Mouse (Mus musculus) stomach, postnatal 0 days (tissue): ENCODE measurements around the gene Spata32. TPM values are rescaled to one million over a fixed set of nuclear protein-coding genes. Genes with fewer than 3 reads are reported as not detected.

ENCODE experiments used
- ATAC-seq: fragments of 200-750 bp; cut with Nextera tagmentation; 2 replicates; pipeline ENCODE4 v1.8.0; 2017; ENCODE audit not compliant: low FRiP score, low TSS enrichment
- DNase-seq: peaks from one replicate; pipeline ENCODE4 v3.0.0-alpha.2; 2016; ENCODE audit warnings: low spot score
- H3K27ac ChIP-seq: fragments of 300-500 bp; sonication (generic); replicated peaks from 2 replicates; pipeline ENCODE4 v1.5.1; 2014; ENCODE audit warnings: mild to moderate bottlenecking, control low read depth
- H3K27me3 ChIP-seq: fragments of 300-500 bp; sonication (generic); 2 replicates; pipeline ENCODE4 v1.6.1; 2014; ENCODE audit warnings: low read length; ENCODE audit not compliant: control insufficient read depth, insufficient read depth
- H3K36me3 ChIP-seq: fragments of 300-500 bp; sonication (generic); 2 replicates; pipeline ENCODE4 v1.6.1; 2014; ENCODE audit warnings: low read length, mixed read lengths; ENCODE audit not compliant: control insufficient read depth, insufficient read depth
- H3K4me1 ChIP-seq: fragments of 300-500 bp; sonication (generic); replicated peaks from 2 replicates; pipeline ENCODE4 v1.6.1; 2014; ENCODE audit warnings: antibody characterized with exemption; ENCODE audit not compliant: control insufficient read depth, insufficient read depth
- H3K4me2 ChIP-seq: fragments of 300-500 bp; sonication (generic); replicated peaks from 2 replicates; pipeline ENCODE4 v1.6.1; 2014; ENCODE audit warnings: low read depth, mild to moderate bottlenecking, control low read depth, moderate library complexity
- H3K4me3 ChIP-seq: fragments of 300-500 bp; sonication (generic); 2 replicates; pipeline ENCODE4 v1.5.1; 2014; ENCODE audit warnings: low read depth, low read length, control low read depth
- H3K9ac ChIP-seq: fragments of 300-500 bp; sonication (generic); 2 replicates; pipeline ENCODE4 v1.6.1; 2014; ENCODE audit warnings: mild to moderate bottlenecking, low read length, control low read depth, mixed read lengths
- H3K9me3 ChIP-seq: fragments of 300-500 bp; sonication (generic); 2 replicates; pipeline ENCODE4 v1.6.1; 2016; ENCODE audit warnings: low read length; ENCODE audit not compliant: control insufficient read depth
- CTCF ChIP-seq: IDR thresholded peaks from 2 replicates; pipeline ENCODE4 v1.5.1; 2016; ENCODE audit warnings: antibody characterized with exemption, low read depth, mild to moderate bottlenecking, moderate library complexity
- EP300 ChIP-seq: optimal IDR thresholded peaks from 2 replicates; pipeline ENCODE3; 2016; ENCODE audit warnings: antibody characterized with exemption
- WGBS: fragments of 180-500 bp; shearing (Covaris S2); extraction: QIAGEN DNeasy Blood & Tissue Kit; methylation state at CpG from one replicate; pipeline ENCODE4 v1.1.7; 2014; 5-methylcytosine and 5-hydroxymethylcytosine counted together
- polyA plus RNA-seq: library from polyadenylated mRNA; unstranded; fragments of >200 nt; fragmentation: Nextera tagmentation; extraction: Ambion mirVana; gene quantifications from 2 replicates; pipeline ENCODE4 v1.2.1, GENCODE M21; 2015

The Spata32 gene
- polyA plus RNA-seq, 1 experiment from 2014 or later = not detected

DNA sequence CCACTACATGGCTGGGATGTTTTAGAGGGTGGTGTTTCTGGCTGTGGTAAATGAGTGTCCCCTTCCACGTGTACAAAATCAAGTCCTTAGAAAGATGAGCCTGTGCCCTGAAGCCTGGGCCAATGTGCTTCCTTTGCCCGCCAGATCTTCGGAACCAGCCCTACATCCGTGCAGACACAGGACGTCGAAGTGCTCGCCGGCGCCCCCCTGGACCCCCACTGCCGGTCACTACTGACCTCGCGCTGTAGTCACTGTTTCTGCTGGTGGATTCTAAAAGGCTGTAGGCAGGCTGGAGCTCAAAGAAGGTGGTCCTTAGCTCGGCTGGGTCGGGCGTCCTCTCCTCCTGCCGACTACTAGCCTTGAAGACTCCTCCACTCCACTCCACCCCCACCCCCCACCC lies 19.9 kb downstream of the Spata32 start:
- Histone ChIP-seq H3K4me1 (0 out of 2 replicates have a peak, but pooled peaks cover 2% of the 10 kb centered on the region), H3K27ac (no peak overlapping the region), H3K9ac (no peak overlapping the region), H3K4me2 (peak overlapping the region; percentile 92), H3K27me3 (no peaks in the 10 kb centered on the region), H3K36me3 (no peaks in the 10 kb centered on the region), H3K9me3 (no peaks in the 10 kb centered on the region), H3K4me3 (peak overlapping the region; percentile 50; the same call in 1 of the 2 replicates)
- ATAC-seq = no peak
- DNase-seq = no peak
- 4% methylated on average over 16 of the region's 16 CpGs for WGBS
- no peak for TF ChIP-seq CTCF
- TF ChIP-seq EP300 = no peak

DNA sequence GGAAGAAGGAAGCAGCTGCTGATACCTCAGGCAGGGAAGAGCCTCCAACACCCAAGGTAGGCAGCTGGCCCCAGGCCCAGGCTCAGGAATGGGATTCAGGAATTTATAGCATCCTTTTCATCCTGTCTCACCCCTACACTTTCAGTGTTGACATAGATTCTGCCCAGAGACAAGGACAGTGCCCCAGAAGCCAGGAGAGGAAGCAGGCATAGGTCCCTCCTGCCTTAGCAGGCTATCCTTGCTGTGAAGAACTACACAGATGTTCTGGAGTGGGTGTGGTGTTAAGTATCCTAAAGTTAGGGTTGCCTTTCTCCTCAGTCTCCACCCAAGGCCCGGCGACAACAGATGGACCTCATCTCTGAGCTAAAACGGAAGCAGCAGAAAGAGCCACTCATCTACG lies 20.9 kb downstream of the Spata32 start:
- Histone ChIP-seq H3K4me3 (no peak overlapping the region), H3K9me3 (no peaks in the 10 kb centered on the region), H3K27ac (no peak overlapping the region), H3K9ac (no peak overlapping the region), H3K4me1 (0 out of 2 replicates have a peak, but pooled peaks cover 2% of the 10 kb centered on the region), H3K36me3 (no peaks in the 10 kb centered on the region), H3K27me3 (peaks cover 3% of the 10 kb centered on the region; the same call in 1 of the 2 replicates), H3K4me2 (no peak overlapping the region)
- DNase-seq = no peak
- TF ChIP-seq CTCF = no peak
- no peak for TF ChIP-seq EP300
- WGBS = 78% methylated on average over 4 of the region's 4 CpGs
- ATAC-seq = no peak

DNA sequence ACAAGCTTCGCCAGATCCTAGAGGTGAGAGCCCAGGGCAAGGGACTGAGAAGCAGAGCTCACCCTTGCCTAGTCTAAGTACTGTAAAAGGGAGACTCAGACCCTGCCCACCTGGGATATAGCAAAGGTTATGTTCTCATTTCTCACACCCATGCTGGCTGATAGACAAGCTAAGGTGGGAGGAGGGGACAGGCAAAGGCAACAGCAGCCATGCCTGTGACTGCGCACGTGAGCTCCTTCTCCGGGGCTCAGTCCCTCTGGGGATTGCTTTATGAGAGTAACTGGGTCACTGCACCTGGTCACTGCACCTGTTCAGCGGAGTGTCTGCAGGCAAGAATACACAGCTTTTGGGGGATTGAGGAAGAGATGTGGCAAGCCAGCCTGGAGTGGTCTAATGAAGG lies 22.6 kb downstream of the Spata32 start:
- DNase-seq = no peak
- Histone ChIP-seq H3K36me3 (no peaks in the 10 kb centered on the region), H3K27ac (no peak overlapping the region), H3K4me3 (no peak overlapping the region), H3K9ac (no peak overlapping the region), H3K4me1 (0 out of 2 replicates have a peak, but pooled peaks cover 2% of the 10 kb centered on the region), H3K9me3 (no peaks in the 10 kb centered on the region), H3K27me3 (peaks cover 7% of the 10 kb centered on the region; the same call in 1 of the 2 replicates), H3K4me2 (no peak overlapping the region)
- 79% methylated on average over 5 of the region's 5 CpGs for WGBS
- ATAC-seq = no peak
- TF ChIP-seq CTCF (no peak), EP300 (no peak)

DNA sequence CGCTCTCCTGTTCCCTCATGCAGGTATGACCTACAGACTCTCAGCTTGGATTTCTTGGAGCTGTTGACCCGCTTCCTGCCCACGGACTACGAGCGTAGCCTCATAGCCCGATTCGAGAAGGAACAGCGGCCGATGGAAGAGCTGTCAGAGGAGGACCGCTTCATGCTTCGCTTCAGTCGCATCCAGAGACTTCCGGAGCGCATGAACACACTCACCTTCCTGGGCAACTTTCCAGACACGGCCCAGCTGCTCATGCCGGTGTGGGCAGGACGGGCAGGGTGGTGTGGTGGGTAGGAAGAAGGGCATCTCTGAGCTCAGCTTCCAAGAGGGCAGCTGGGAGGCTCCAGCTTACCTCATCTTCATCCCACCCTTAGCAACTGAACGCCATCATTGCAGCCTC lies 23.0 kb downstream of the Spata32 start:
- WGBS = 71% methylated on average over 18 of the region's 18 CpGs
- no peak for ATAC-seq
- H3K9me3 ChIP-seq = no peaks in the 10 kb centered on the region

DNA sequence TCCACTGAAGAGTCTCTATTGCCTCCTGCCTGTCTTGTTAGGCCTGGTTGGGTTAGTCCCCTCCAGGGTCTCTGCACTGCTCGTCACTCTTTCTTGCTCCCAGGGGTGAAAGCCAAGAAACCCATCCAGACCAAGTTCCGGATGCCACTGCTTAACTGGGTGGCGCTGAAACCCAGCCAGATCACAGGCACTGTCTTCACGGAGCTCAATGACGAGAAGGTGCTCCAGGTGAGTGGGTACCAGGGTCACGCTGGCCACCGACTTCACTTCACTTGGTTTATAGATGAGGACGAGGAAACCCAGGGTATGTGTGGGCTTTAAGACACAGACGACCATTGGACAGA lies 24.4 kb downstream of the Spata32 start:
- Histone ChIP-seq H3K9me3 (no peaks in the 10 kb centered on the region), H3K27ac (no peak overlapping the region), H3K4me3 (no peak overlapping the region), H3K36me3 (no peaks in the 10 kb centered on the region), H3K9ac (no peak overlapping the region), H3K4me1 (no peaks in the 10 kb centered on the region), H3K4me2 (no peak overlapping the region), H3K27me3 (peaks cover 7% of the 10 kb centered on the region; the same call in 1 of the 2 replicates)
- no peak for DNase-seq
- no peak for ATAC-seq
- TF ChIP-seq EP300 (no peak), CTCF (no peak)
- 67% methylated on average over 9 of the region's 9 CpGs for WGBS

More for the DNA sequence above, 23.0 kb downstream of the Spata32 start:
- Histone ChIP-seq H3K4me1 (0 out of 2 replicates have a peak, but pooled peaks cover 2% of the 10 kb centered on the region), H3K4me3 (no peak overlapping the region), H3K36me3 (no peaks in the 10 kb centered on the region), H3K27me3 (peaks cover 7% of the 10 kb centered on the region; the same call in 1 of the 2 replicates), H3K4me2 (no peak overlapping the region), H3K27ac (no peak overlapping the region), H3K9ac (no peak overlapping the region)
- DNase-seq = no peak
- TF ChIP-seq EP300 = no peak
- no peak for TF ChIP-seq CTCF

GRCm38 (mm10) chr11:103192956-103193824 lies 25.0 kb downstream of the Spata32 start:
- Histone ChIP-seq H3K9ac (no peak overlapping the region), H3K27me3 (peaks cover 7% of the 10 kb centered on the region; the same call in 1 of the 2 replicates), H3K27ac (no peak overlapping the region), H3K36me3 (no peaks in the 10 kb centered on the region), H3K4me2 (peak overlapping the region; percentile 28), H3K9me3 (no peaks in the 10 kb centered on the region), H3K4me3 (peak overlapping the region; percentile 3; the same call in 1 of the 2 replicates), H3K4me1 (no peaks in the 10 kb centered on the region)
- DNase-seq (peak; percentile 50), ATAC-seq (0 out of 2 replicates have a peak, but pooled peaks have one; percentile 21)
- TF ChIP-seq EP300 = no peak
- TF ChIP-seq CTCF = peak; percentile 68
- WGBS = 9% methylated on average over 39 of the region's 44 CpGs
